Mouse (Mus musculus) duodenum, adult 2 months (tissue): ENCODE measurements around the gene Myoz2. TPM values are rescaled to one million over a fixed set of nuclear protein-coding genes. Genes with fewer than 3 reads are reported as not detected.

ENCODE experiments used
- polyA plus RNA-seq: library from polyadenylated mRNA; depleted of rRNA; stranded (reverse); fragments of >200 nt; gene quantifications from 2 replicates; pipeline ENCODE4 v1.2.3, GENCODE M21; 2012; ENCODE audit warnings: low replicate concordance; rRNA removed

The Myoz2 gene
- not detected in 2 replicates for polyA plus RNA-seq

DNA sequence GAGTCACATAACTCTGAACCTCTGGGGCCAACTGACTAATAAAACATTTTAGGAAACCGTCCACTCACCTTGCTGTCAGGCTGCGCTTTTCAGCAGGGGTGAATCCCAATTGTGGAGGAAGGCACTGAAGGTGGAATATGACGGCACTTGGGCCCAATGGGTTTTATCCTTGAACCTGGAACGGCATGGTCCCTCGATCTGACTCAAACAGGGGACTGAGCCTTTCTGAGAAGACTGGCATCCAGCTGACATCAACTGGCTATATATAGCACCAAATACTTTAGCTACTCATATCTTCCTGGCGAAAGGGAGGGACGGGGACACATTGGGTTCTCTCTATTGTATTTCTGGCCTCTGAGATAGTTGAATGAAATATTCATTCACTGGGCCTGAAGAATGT lies at the start of gene Myoz2:
Myoz2 (minus strand) TSS at position 264 of the 400 bp plus-strand sequence.

GRCm38 (mm10) chr3:122984249-122985182 lies 50.3 kb downstream of the Myoz2 start, which contains the start of gene Usp53:
Gene Usp53, minus strand, starts transcription at chr3:122984510.

Other genes starting within 250 kb of the Myoz2 start
- gene Fabp2, start 139.9 kb downstream of the Myoz2 start, polyA plus RNA-seq: 28.5 and 93.2 TPM in 2 replicates
- gene Gm10959, start 115.7 kb downstream of the Myoz2 start, polyA plus RNA-seq: not detected in 2 replicates
- gene 1810037I17Rik, start 110.8 kb downstream of the Myoz2 start, polyA plus RNA-seq: 36.8 and 41.3 TPM in 2 replicates
- gene Usp53, start 50.5 kb downstream of the Myoz2 start, polyA plus RNA-seq: 0.66 and 1.3 TPM in 2 replicates
- gene Synpo2, start 201.1 kb upstream of the Myoz2 start, polyA plus RNA-seq: 4.0 and 25.2 TPM in 2 replicates
- gene Sec24d, start 232.4 kb upstream of the Myoz2 start, polyA plus RNA-seq: 124 and 125 TPM in 2 replicates